Mouse (Mus musculus) heart, postnatal 0 days (tissue): ENCODE measurements around the gene Nt5c.
"Not testable (repeated sequence)": the region's sequence is repeated elsewhere in the genome, so short reads cannot be mapped to it uniquely, and the experiment has no call there.

Experiments
- CTCF ChIP-seq: IDR thresholded peaks from 2 replicates; pipeline ENCODE4 v1.5.1; 2016; ENCODE audit warnings: antibody characterized with exemption, control low read depth, low read depth
- EP300 ChIP-seq: IDR thresholded peaks from 2 replicates; pipeline ENCODE4 v1.6.1; 2016; ENCODE audit warnings: antibody characterized with exemption, low read depth

GRCm38 (mm10) chr11:115476630-115477029 is 15.0 kb downstream of the Nt5c start:
- TF ChIP-seq CTCF, EP300: not testable (repeated sequence)
